Mouse (Mus musculus) limb, embryonic 12.5 days (tissue): Measurements from ENCODE around the gene Pidd1. TPM values are rescaled to one million over a fixed set of nuclear protein-coding genes. Genes with fewer than 3 reads are reported as not detected.

Experiments used
- ATAC-seq: fragments of 200-750 bp; cut with Nextera tagmentation; 2 replicates; pipeline ENCODE4 v1.8.0; 2017; ENCODE audit warnings: low read depth, moderate TSS enrichment; ENCODE audit not compliant: insufficient number of reproducible peaks, insufficient read depth, low FRiP score, low TSS enrichment
- H3K27ac ChIP-seq: fragments of 300-500 bp; sonication (generic); 2 replicates; pipeline ENCODE4 v1.5.1; 2016; ENCODE audit warnings: mild to moderate bottlenecking, moderate library complexity
- H3K27me3 ChIP-seq: fragments of 300-500 bp; sonication (generic); 2 replicates; pipeline ENCODE4 v1.6.1; 2016; ENCODE audit warnings: mild to moderate bottlenecking, moderate library complexity
- H3K36me3 ChIP-seq: fragments of 300-500 bp; sonication (generic); 2 replicates; pipeline ENCODE4 v1.6.1; 2016; ENCODE audit warnings: mild to moderate bottlenecking, moderate library complexity
- H3K4me1 ChIP-seq: fragments of 300-500 bp; sonication (generic); replicated peaks from 2 replicates; pipeline ENCODE4 v1.6.1; 2016
- H3K4me2 ChIP-seq: fragments of 300-500 bp; sonication (generic); 2 replicates; pipeline ENCODE4 v1.6.1; 2016; ENCODE audit warnings: mild to moderate bottlenecking, moderate library complexity
- H3K4me3 ChIP-seq: fragments of 300-500 bp; sonication (generic); replicated peaks from 2 replicates; pipeline ENCODE4 v1.5.1; 2016; ENCODE audit warnings: mild to moderate bottlenecking
- H3K9ac ChIP-seq: fragments of 300-500 bp; sonication (generic); replicated peaks from 2 replicates; pipeline ENCODE4 v1.6.1; 2016; ENCODE audit warnings: mild to moderate bottlenecking, moderate library complexity
- H3K9me3 ChIP-seq: fragments of 300-500 bp; sonication (generic); 2 replicates; pipeline ENCODE4 v1.6.1; 2016; ENCODE audit warnings: mild to moderate bottlenecking, moderate library complexity
- WGBS: fragments of 180-500 bp; shearing (Covaris S2); methylation state at CpG from one replicate; pipeline ENCODE4 v1.1.7; 2016; 5-methylcytosine and 5-hydroxymethylcytosine counted together
- polyA plus RNA-seq: library from polyadenylated mRNA; unstranded; fragments of >200 nt; fragmentation: Nextera tagmentation; extraction: Ambion mirVana; gene quantifications from 2 replicates; pipeline ENCODE4 v1.2.1, GENCODE M21; 2016

The Pidd1 gene
- polyA plus RNA-seq, 1 experiment from 2014 or later: 16.4 TPM

- H3K4me2 ChIP-seq: peak overlapping the region; percentile 87
- no peak for ATAC-seq
- H3K27me3 ChIP-seq: no peaks in the 10 kb centered on the region
- peak overlapping the region; percentile 62 for H3K27ac ChIP-seq
- no peaks in the 10 kb centered on the region for H3K9me3 ChIP-seq
- peak overlapping the region; percentile 54 for H3K4me3 ChIP-seq
- H3K9ac ChIP-seq: peak overlapping the region; percentile 72
- WGBS: 14% methylated on average over 8 of the region's 8 CpGs
- peaks cover 43% of the 10 kb centered on the region for H3K4me1 ChIP-seq
- peaks cover 59% of the 10 kb centered on the region for H3K36me3 ChIP-seq
Measured at GRCm38 (mm10) chr7:141434464-141434863, 9.4 kb downstream of the Pidd1 start.

DNA sequence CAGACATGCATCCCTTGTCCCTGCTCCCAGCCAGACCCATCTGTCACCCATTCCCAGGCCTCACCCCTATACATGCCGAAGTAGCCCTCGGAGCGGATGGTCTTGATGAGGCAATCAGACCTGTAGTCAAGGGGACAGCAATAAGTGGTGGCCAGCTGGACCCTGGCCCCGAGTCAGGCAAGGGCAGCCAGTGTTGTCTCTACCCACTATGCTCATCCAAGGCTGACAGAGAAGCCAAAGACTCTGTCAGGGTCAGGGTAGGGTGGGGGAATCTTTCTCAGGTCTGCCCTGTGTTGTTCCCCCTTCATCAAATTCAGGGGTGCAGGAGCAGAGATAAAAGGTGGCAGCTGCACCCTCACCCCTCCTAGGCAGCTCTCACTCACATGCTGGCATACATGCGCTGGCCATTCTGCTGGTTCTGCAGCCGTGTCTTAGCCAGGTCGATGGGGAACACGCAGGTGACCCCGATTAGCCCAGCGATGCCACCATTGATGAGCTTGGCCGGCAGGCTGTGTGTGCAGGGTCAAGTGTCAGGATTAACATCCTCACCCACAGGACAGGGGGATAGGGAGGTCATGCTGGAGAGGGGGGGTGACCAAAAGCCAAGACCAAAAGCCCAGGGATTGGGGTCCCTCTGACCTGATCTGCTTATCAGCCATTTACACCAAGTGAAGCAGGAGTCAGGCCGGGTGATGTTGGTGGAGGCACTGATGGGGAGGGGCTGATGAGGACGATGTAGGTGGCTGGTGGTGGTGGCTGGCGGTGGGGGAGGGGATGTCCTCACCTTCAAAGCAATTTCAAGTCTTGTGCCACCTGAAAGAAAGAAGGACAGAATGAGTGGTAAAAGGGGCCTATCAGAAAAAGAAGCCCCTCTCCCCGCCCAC, 10.1 kb downstream of the Pidd1 start:
- H3K4me3 ChIP-seq: peak overlapping the region; percentile 54
- 72% methylated on average over 15 of the region's 15 CpGs for WGBS
- peak overlapping the region; percentile 87 for H3K4me2 ChIP-seq
- H3K4me1 ChIP-seq: peaks cover 50% of the 10 kb centered on the region
- H3K9me3 ChIP-seq: no peaks in the 10 kb centered on the region
- H3K27me3 ChIP-seq: no peaks in the 10 kb centered on the region
- peak overlapping the region; percentile 72 for H3K9ac ChIP-seq
- H3K36me3 ChIP-seq: peaks cover 51% of the 10 kb centered on the region
- ATAC-seq: no peak
- H3K27ac ChIP-seq: no peak overlapping the region

DNA sequence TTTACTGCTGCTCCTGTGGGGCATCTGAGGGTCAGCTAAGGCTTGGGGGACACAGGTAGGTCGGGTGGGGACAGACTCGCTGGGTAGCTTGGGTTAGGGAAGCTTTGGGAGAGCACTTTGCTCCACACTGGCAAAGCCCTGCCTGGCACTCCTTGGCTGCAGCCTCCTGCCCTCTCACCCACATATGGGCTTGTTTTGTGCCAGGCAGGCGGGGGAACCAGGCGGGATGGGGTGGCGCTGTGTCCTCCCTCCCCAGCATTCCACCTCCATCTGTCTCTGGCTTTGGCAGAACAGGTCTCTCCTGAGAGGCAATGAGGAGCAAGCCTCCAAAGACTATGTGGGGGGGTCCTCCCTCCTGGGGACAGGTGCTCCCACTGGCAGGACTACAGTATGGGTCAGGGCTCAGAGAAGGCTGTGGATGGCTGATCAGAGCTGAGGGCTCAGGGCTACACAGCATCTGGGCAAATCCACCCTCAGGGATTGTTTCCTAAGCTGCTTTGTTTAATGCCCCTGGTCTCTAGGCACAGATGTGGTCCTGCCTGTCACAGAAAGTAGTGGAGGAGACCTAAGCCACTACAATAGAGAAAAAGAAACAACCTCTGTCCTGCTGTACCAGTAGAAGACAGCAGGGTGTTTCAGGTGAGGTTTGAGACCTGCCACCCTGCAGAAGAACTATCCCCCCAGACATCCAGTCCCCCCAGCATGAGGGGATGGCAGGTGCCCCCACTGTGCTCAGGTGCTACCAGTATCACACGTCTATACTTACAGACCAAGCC, 10.9 kb downstream of the Pidd1 start:
- H3K9ac ChIP-seq: peak overlapping the region; percentile 72; the same call in 1 of the 2 replicates

GRCm38 (mm10) chr7:141432186-141432611, 11.6 kb downstream of the Pidd1 start:
- no peak for ATAC-seq
- no peak overlapping the region for H3K4me3 ChIP-seq
- H3K27ac ChIP-seq: no peak overlapping the region
- H3K4me2 ChIP-seq: no peak overlapping the region
- peaks cover 46% of the 10 kb centered on the region for H3K36me3 ChIP-seq
- H3K9ac ChIP-seq: 0 out of 2 replicates have a peak overlapping the region, but pooled peaks have one; percentile 28
- no peaks in the 10 kb centered on the region for H3K9me3 ChIP-seq
- peaks cover 52% of the 10 kb centered on the region for H3K4me1 ChIP-seq
- WGBS: 76% methylated on average over 8 of the region's 8 CpGs
- no peaks in the 10 kb centered on the region for H3K27me3 ChIP-seq

More for the DNA sequence above, 10.9 kb downstream of the Pidd1 start:
- Histone ChIP-seq H3K36me3 (peaks cover 43% of the 10 kb centered on the region), H3K4me1 (peaks cover 52% of the 10 kb centered on the region), H3K4me2 (0 out of 2 replicates have a peak overlapping the region, but pooled peaks have one; percentile 87), H3K9me3 (no peaks in the 10 kb centered on the region), H3K4me3 (0 out of 2 replicates have a peak overlapping the region, but pooled peaks have one; percentile 54), H3K27ac (no peak overlapping the region), H3K27me3 (no peaks in the 10 kb centered on the region)
- ATAC-seq: no peak
- 81% methylated on average over 6 of the region's 6 CpGs for WGBS

DNA sequence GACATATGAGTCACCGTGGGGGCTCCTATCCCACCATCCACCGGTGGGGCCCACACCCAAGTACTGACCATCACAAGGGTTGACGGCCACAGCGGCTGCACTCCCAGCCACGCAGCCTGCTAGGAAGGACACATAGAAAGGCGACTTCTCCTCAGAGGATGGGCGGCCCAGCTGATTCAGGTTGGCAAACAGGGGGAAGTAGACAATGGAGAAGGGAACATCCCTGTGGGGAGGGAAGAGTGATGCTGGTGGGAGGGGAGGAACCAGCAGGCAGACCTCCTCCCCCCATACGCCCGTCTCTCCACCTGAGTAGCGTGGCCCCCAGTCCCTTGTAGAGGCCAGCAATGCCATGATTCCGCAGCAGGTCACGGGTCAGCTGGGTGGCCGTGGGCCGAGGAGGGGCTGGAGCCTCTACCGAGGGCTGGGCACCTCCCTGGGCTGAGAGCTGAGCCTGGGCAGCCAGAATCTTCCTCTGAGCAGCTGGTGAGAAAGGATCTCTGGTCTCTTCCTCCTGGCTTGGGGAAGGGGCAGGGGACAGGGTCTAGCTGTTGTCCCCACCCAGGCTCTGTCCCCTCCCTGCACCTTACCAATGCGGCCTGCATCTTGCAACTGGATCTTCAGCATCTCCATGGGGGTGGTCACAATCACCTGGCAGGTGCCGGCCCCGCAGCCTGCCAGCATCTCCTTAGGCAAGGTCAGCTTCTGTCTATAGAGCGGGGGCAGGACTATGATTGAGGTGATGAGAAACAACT, 12.2 kb downstream of the Pidd1 start:
- no peak overlapping the region for H3K4me2 ChIP-seq
- no peak overlapping the region for H3K9ac ChIP-seq
- no peak overlapping the region for H3K27ac ChIP-seq
- 94% methylated on average over 19 of the region's 19 CpGs for WGBS
- peaks cover 47% of the 10 kb centered on the region for H3K4me1 ChIP-seq
- no peak for ATAC-seq
- no peak overlapping the region for H3K4me3 ChIP-seq
- H3K27me3 ChIP-seq: no peaks in the 10 kb centered on the region
- no peaks in the 10 kb centered on the region for H3K9me3 ChIP-seq
- peaks cover 47% of the 10 kb centered on the region for H3K36me3 ChIP-seq

GRCm38 (mm10) chr7:141430585-141431240, 13.1 kb downstream of the Pidd1 start:
- H3K9ac ChIP-seq: no peak overlapping the region
- ATAC-seq: no peak

DNA sequence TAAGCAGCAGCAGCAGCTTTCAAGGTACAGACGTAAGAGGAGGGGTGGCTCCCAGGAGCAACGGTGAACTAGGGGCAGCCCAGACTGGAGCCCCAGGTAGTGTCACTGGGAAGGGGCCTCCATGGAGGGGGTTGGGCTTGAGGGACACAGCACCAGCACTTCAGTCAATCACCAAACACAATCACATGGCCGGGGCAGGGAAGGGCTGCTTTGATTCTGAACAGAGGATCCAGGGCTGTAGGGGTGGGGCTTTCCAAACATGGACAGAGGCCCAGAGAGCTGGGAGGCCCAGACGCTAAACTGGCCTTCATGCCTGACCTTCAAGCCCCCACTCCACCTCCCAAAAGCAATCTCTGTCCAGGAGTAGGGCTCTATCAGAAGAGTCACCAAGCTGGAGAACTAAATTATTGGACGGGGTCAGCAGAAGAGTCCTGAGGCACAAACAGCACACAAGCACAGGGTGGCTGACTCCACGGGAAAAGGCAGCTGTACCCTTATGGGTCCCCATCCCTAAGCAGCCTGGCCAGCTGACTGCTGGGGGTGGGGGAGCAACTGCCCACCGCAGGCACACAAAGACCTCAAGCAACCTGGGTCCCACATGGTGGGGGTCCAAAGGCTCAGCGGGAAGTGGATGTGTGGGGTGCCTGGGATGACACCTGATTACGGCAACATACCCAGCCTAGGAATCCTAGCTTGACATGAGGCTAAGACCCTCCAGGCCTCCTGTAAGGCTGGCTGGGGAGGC, 13.8 kb downstream of the Pidd1 start:
- Histone ChIP-seq H3K4me1 (peaks cover 31% of the 10 kb centered on the region), H3K4me3 (no peak overlapping the region; the same call in 1 of the 2 replicates), H3K36me3 (peaks cover 47% of the 10 kb centered on the region), H3K9ac (no peak overlapping the region), H3K9me3 (no peaks in the 10 kb centered on the region), H3K27ac (no peak overlapping the region), H3K4me2 (peak overlapping the region; percentile 62), H3K27me3 (no peaks in the 10 kb centered on the region)
- no peak for ATAC-seq
- 68% methylated on average over 9 of the region's 9 CpGs for WGBS

More at GRCm38 (mm10) chr7:141430585-141431240, 13.1 kb downstream of the Pidd1 start:
- no peak overlapping the region for H3K4me3 ChIP-seq
- no peak overlapping the region for H3K4me2 ChIP-seq
- peaks cover 47% of the 10 kb centered on the region for H3K36me3 ChIP-seq
- H3K4me1 ChIP-seq: peaks cover 38% of the 10 kb centered on the region
- H3K27me3 ChIP-seq: no peaks in the 10 kb centered on the region
- H3K9me3 ChIP-seq: no peaks in the 10 kb centered on the region
- 95% methylated on average over 9 of the region's 9 CpGs for WGBS
- H3K27ac ChIP-seq: no peak overlapping the region

DNA sequence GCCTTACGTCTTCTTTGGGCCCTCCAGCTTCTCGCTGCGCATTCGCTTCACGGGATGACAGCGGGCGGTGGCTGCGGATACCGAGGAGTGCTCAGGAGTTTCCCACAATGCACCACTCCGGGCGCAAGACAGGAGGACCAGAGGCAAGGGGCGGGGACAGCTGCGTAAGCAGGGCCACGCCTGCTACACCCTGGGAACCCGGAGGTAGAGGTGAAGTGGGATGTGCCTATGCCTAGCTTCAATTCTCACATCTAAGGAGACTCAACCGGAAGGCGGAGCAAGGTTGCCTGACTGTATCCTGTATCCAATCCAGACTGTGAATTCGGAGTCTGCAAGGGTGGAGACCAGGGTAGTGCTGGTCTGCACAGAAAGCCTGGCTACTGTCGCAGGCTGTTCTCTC, 14.5 kb downstream of the Pidd1 start, which contains the start of gene Cend1:
TSS of gene Cend1 (minus strand) at position 182 of the 400 bp plus-strand sequence.
- Histone ChIP-seq H3K27me3 (no peaks in the 10 kb centered on the region), H3K4me2 (peak within 1 kb of the TSS; percentile 62), H3K9ac (peak within 1 kb of the TSS; percentile 37; the same call in 1 of the 2 replicates), H3K36me3 (peaks cover 47% of the 10 kb centered on the region), H3K27ac (no peak within 1 kb of the TSS), H3K9me3 (no peaks in the 10 kb centered on the region), H3K4me3 (peak within 1 kb of the TSS; percentile 37), H3K4me1 (peaks cover 24% of the 10 kb centered on the region)
- peak; percentile 40; the same call in 1 of the 2 replicates for ATAC-seq
- 5% methylated on average over 19 of the region's 19 CpGs for WGBS

DNA sequence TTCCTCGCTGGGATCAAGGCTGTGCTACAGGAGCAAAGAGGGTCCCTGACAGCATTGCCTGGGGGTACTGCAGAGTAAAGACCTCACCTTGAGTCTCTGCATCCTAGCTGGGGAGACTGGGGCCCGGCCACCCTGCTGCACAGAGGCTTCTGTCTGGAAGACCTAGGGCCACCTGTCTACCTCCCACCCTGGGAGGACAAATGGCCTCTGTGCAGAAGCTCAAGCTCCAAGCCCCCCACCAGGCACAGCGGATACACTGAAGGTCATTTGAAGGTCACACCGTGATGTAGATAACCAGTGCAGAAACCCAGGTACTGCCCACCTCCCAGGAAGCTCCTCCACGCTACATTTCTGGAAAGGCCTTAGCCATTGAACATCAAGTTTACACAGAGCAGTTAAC, 15.1 kb downstream of the Pidd1 start:
- Histone ChIP-seq H3K27ac (no peak overlapping the region), H3K9ac (no peak overlapping the region)

More for the DNA sequence above, 15.1 kb downstream of the Pidd1 start:
- Histone ChIP-seq H3K27me3 (no peaks in the 10 kb centered on the region), H3K9me3 (no peaks in the 10 kb centered on the region), H3K4me3 (peak overlapping the region; percentile 37), H3K36me3 (peaks cover 45% of the 10 kb centered on the region), H3K4me1 (peaks cover 18% of the 10 kb centered on the region), H3K4me2 (peak overlapping the region; percentile 62)
- 58% methylated on average over 5 of the region's 5 CpGs for WGBS
- ATAC-seq: no peak
